Mouse (Mus musculus) ES-Bruce4 (cell line): Measurements from ENCODE around the gene Hcls1. TPM values are rescaled to one million over a fixed set of nuclear protein-coding genes. Genes with fewer than 3 reads are reported as not detected.

ENCODE experiments used
- H3K27ac ChIP-seq: 2 replicates; pipeline ENCODE4 v1.5.1; 2012; ENCODE audit warnings: low read length, inconsistent platforms; ENCODE audit not compliant: insufficient read depth
- H3K27me3 ChIP-seq: 2 replicates; pipeline ENCODE4 v1.6.1; 2012; ENCODE audit warnings: mild to moderate bottlenecking, low read length, inconsistent platforms; ENCODE audit not compliant: control insufficient read depth, poor library complexity, insufficient read depth, severe bottlenecking
- H3K36me3 ChIP-seq: 2 replicates; pipeline ENCODE4 v1.6.1; 2012; ENCODE audit warnings: inconsistent platforms, mild to moderate bottlenecking, low read length, moderate library complexity; ENCODE audit not compliant: control insufficient read depth, poor library complexity, insufficient read depth, severe bottlenecking
- H3K4me1 ChIP-seq: one replicate; pipeline ENCODE4 v1.8.1; 2011; ENCODE audit warnings: low read length; ENCODE audit not compliant: control insufficient read depth, insufficient read depth
- H3K4me3 ChIP-seq: 2 replicates; pipeline ENCODE4 v1.5.1; 2011; ENCODE audit warnings: low read depth, mild to moderate bottlenecking, low read length
- H3K9ac ChIP-seq: 2 replicates; pipeline ENCODE4 v1.6.1; 2012; ENCODE audit warnings: low read depth, mild to moderate bottlenecking, inconsistent platforms; ENCODE audit not compliant: poor library complexity, severe bottlenecking
- H3K9me3 ChIP-seq: replicated peaks from 2 replicates; pipeline ENCODE4 v1.6.1; 2012; ENCODE audit warnings: mild to moderate bottlenecking, low read length, inconsistent platforms; ENCODE audit not compliant: control insufficient read depth, poor library complexity, insufficient read depth, severe bottlenecking
- CTCF ChIP-seq: IDR thresholded peaks from one replicate; pipeline ENCODE4 v1.8.1; 2011; ENCODE audit warnings: low read depth, low read length
- EP300 ChIP-seq: IDR thresholded peaks from 2 replicates; pipeline ENCODE4 v1.6.1; 2011; ENCODE audit warnings: low read depth, low read length; ENCODE audit not compliant: insufficient read depth
- POLR2A ChIP-seq: IDR thresholded peaks from one replicate; pipeline ENCODE4 v1.8.1; 2011; ENCODE audit warnings: low read length; ENCODE audit not compliant: insufficient read depth
- polyA plus RNA-seq: library from polyadenylated mRNA; stranded (reverse); fragments of >200 nt; gene quantifications from 2 replicates; pipeline ENCODE4 v1.2.4, GENCODE M21; 2011; ENCODE audit warnings: low read depth; ENCODE audit not compliant: missing spikeins, insufficient read depth, insufficient read length

The Hcls1 gene
- polyA plus RNA-seq, 1 experiment, result not detected

- H3K27ac ChIP-seq, result no peak overlapping the region
- no peaks in the 10 kb centered on the region for H3K9me3 ChIP-seq
- H3K4me1 ChIP-seq, result no peaks in the 10 kb centered on the region
- H3K27me3 ChIP-seq, result no peaks in the 10 kb centered on the region
- H3K9ac ChIP-seq, result no peak overlapping the region
- no peak overlapping the region for H3K4me3 ChIP-seq
- H3K36me3 ChIP-seq, result no peaks in the 10 kb centered on the region
- no peak for TF ChIP-seq EP300
- TF ChIP-seq CTCF, result no peak
- no peak for TF ChIP-seq POLR2A
These were observed 50.9 kb downstream of the Hcls1 start for GRCm38 (mm10) chr16:36985636-36986042.

- Histone ChIP-seq H3K9ac (no peak overlapping the region), H3K4me1 (no peaks in the 10 kb centered on the region), H3K36me3 (no peaks in the 10 kb centered on the region), H3K27ac (no peak overlapping the region), H3K4me3 (no peak overlapping the region), H3K9me3 (no peaks in the 10 kb centered on the region), H3K27me3 (no peaks in the 10 kb centered on the region)
- TF ChIP-seq POLR2A (no peak), EP300 (no peak), CTCF (no peak)
These were observed 52.6 kb downstream of the Hcls1 start for GRCm38 (mm10) chr16:36987399-36987798.

- Histone ChIP-seq H3K36me3 (no peaks in the 10 kb centered on the region), H3K27ac (no peak overlapping the region), H3K9ac (no peak overlapping the region), H3K9me3 (no peaks in the 10 kb centered on the region), H3K4me1 (no peaks in the 10 kb centered on the region), H3K4me3 (no peak overlapping the region), H3K27me3 (no peaks in the 10 kb centered on the region)
- no peak for TF ChIP-seq POLR2A
- TF ChIP-seq EP300, result no peak
- TF ChIP-seq CTCF, result no peak
These were observed 53.3 kb downstream of the Hcls1 start for GRCm38 (mm10) chr16:36988066-36988465.

DNA sequence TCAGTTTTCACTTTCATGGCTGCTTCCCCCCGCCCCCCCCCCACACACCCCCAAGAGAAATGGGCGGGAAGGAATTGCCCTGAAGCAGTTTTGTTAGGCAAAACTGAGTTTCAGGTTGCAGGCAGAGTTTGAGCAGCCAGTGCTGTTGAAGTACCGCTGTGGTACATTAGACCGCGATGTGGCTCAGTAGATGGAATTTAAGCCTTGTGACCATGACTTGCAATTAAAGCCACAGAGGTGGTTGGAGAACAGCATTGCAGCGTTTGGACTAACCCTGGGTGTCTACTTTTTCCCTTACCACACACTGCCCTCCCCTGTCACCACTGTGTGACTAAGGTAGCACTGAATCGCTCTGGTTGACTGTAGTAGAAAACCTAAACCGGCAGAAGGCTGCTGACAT, 54.7 kb downstream of the Hcls1 start:
- Histone ChIP-seq H3K36me3 (no peaks in the 10 kb centered on the region), H3K4me1 (no peaks in the 10 kb centered on the region), H3K9me3 (no peaks in the 10 kb centered on the region), H3K27me3 (no peaks in the 10 kb centered on the region), H3K4me3 (no peak overlapping the region), H3K27ac (no peak overlapping the region), H3K9ac (no peak overlapping the region)
- no peak for TF ChIP-seq EP300
- no peak for TF ChIP-seq CTCF
- TF ChIP-seq POLR2A, result no peak

DNA sequence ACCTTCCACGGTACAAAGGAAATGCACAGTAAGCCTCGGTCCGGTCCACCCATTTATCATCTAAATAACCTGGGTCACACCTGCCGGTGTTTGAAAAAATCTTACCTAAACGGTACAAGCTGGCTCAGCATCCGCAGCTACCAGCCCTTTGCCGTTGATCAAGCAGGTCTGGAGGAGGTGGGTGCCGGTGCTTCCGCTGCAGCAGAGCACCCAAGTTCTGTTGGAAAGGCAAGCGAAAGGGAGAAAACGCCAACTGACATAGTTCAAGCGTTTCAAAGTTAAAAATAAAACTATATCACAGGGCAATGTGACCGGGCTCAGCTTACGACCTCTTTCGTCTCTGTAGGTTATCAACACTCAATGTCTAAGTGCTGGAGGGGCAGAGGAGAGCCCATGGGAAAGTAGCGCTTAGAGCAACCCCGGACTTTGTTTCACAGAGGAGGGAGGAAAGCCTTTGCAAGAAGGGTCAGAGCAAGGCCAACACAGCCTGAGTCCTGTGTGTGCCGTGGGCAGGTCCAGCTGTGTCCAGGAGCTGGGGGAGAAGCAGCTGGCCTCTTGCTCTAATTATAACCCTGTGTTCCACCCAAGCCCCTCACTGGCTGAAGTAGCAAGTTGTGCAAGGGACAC, 55.3 kb downstream of the Hcls1 start, which contains the start of gene Fbxo40:
TSS of gene Fbxo40 (minus strand) at position 469 of the 627 bp plus-strand sequence.
- Histone ChIP-seq H3K9me3 (no peaks in the 10 kb centered on the region), H3K9ac (no peak within 1 kb of the TSS), H3K4me3 (no peak within 1 kb of the TSS), H3K27ac (no peak within 1 kb of the TSS), H3K4me1 (no peaks in the 10 kb centered on the region), H3K36me3 (no peaks in the 10 kb centered on the region), H3K27me3 (no peaks in the 10 kb centered on the region)
- TF ChIP-seq EP300, result no peak
- no peak for TF ChIP-seq CTCF
- no peak for TF ChIP-seq POLR2A

DNA sequence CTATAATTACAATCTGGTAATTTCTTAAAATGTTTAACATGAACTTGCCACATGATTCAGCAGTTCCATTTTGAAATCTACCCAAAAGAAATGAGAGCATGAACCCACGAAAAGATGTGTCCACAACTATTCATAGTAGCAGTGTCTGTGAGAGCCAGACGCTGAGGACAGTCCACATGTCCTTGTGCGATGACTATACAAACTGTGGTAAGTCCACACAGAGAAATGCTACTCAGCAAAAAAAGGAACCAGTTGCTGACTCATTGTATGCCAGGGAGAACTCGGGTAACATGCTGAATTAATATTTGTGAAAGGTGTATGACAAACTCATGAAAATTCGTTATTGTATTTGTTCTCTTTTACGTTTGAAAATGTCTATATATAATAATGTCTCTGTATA, 62.9 kb downstream of the Hcls1 start:
- no peak overlapping the region for H3K9ac ChIP-seq
- H3K4me1 ChIP-seq, result no peaks in the 10 kb centered on the region
- TF ChIP-seq EP300 (no peak), CTCF (no peak), POLR2A (no peak)
- no peaks in the 10 kb centered on the region for H3K9me3 ChIP-seq
- H3K4me3 ChIP-seq, result no peak overlapping the region
- H3K27me3 ChIP-seq, result no peaks in the 10 kb centered on the region
- H3K27ac ChIP-seq, result no peak overlapping the region
- H3K36me3 ChIP-seq, result no peaks in the 10 kb centered on the region
